Mouse (Mus musculus) cortical plate, adult 2 months (tissue): Measurements from ENCODE around the gene Nutm1.

Source experiments
- CTCF ChIP-seq: fragments of 200-500 bp; IDR thresholded peaks from 2 replicates; pipeline ENCODE4 v1.5.1; 2011; ENCODE audit warnings: mild to moderate bottlenecking, control low read depth, low read length; ENCODE audit not compliant: insufficient read depth; ENCODE audit errors: extremely low read depth
- POLR2A ChIP-seq: fragments of 200-500 bp; IDR thresholded peaks from 2 replicates; pipeline ENCODE4 v1.6.1; 2011; ENCODE audit warnings: mild to moderate bottlenecking, low read length, control low read depth; ENCODE audit not compliant: insufficient read depth; ENCODE audit errors: extremely low read depth

- TF ChIP-seq CTCF = no peak
- TF ChIP-seq POLR2A = no peak
Observed at GRCm38 (mm10) chr2:112232623-112233022, 26.5 kb downstream of the Nutm1 start.
